Mouse (Mus musculus) retina, adult 2 months (tissue): ENCODE data around the gene Gm21188.
"Not testable (repeated sequence)": the region's sequence is repeated elsewhere in the genome, so short reads cannot be mapped to it uniquely, and the experiment has no call there.

Source experiments
- DNase-seq: peaks from one replicate; pipeline ENCODE4 v3.0.0-alpha.2; 2012; ENCODE audit warnings: low read depth, low spot score

Gene Gm21188

GRCm38 (mm10) chr13:120052085-120052484 lies at the start of gene Gm21188:
Gene Gm21188, minus strand, starts transcription at chr13:120052194.
- DNase-seq = not testable (repeated sequence)

- not testable (repeated sequence) for DNase-seq
These were observed 47.3 kb upstream of the Gm21188 start for GRCm38 (mm10) chr13:120099327-120099726.

- not testable (repeated sequence) for DNase-seq
These were observed 44.9 kb upstream of the Gm21188 start for GRCm38 (mm10) chr13:120096938-120097256.

GRCm38 (mm10) chr13:120096241-120096937 lies 44.4 kb upstream of the Gm21188 start:
- DNase-seq = not testable (repeated sequence)

GRCm38 (mm10) chr13:120092950-120093349 lies 41.0 kb upstream of the Gm21188 start:
- not testable (repeated sequence) for DNase-seq

DNA sequence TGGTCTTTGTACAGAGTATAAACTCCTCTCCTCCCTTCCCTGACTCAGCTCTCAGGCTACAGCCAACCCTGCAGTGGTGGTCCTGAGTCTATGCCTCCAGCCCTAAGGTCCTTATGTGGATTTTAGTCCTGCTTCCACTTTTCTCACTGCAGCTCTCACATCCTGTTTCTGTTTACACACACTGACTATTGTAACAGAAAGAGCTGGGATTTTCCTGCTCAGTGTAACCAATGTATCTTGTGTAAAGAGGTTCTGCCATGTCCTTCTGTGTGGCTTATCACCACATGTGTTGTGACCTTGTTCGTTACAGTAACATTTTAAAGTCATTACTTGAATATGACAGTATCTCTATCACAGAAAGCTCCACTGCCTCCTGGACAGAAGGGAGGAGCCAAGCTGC lies 27.6 kb upstream of the Gm21188 start:
- DNase-seq = not testable (repeated sequence)

DNA sequence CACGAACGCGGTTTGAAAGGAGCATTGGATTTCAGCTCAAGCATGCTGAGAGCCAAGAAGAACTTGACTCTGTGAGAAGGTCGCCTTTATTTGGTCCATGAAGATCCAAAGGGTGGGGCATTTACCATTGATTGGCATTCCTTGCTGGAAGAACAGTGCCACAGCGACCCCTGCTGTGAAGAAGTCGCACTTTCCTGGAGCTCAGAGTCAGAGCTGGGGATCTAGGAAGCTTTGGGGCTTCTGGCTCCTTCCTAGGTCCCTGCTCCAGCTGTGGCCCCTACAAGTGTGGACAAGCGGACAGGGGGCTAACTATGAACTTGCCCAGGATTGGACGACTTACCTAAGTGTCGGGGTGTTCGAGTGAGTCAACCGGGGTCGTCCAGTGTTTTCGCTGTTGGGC lies 18.9 kb upstream of the Gm21188 start:
- DNase-seq = not testable (repeated sequence)

DNA sequence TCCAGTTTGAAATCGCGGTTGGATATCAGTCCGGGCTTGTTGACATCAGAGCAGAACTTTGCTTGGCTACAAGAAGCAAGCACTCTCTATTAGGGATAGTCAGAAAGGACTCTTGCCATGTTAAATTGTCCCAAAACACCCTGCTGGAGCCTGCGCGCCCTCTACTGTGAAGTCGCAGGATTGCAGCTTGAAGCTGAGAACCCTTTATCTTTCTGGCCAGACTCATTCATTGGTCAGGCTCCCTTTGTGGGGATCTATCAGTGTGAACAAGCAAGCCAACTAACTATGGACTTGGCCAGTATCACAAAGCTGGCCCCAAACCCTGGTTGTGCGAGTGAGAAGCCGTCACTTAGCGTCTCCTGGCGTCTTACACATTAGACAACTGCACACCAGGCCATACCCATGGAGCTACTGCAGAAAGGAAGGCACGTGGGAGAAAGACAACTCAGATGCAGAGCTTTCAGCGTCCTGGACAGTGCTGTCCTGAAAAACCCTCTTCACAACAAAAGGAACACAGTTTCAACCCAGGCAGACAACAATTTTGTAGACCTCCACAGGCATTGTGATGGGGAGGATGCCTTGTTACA lies 18.1 kb upstream of the Gm21188 start:
- not testable (repeated sequence) for DNase-seq

GRCm38 (mm10) chr13:120063439-120064089 lies 11.6 kb upstream of the Gm21188 start:
- DNase-seq = not testable (repeated sequence)

DNA sequence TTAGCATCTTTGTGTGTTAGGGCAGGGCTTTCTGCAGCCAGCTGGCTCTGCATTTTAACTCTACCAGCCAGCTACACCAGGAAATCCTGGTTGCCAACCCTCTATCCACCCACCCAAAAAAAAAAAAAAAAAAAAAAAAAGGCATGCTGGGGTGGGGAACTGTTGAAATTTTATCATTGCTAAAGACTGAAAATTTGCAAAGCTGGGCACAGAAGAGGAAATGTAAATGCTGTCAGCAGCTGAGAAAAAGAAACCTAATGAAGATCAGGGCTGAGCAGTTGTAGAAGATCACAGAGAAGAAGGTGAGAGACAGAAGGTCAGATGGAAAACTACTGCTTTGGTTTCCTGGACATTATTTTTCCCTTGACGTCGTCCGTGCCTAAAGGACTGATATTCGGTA lies 10.9 kb upstream of the Gm21188 start:
- DNase-seq = not testable (repeated sequence)

DNA sequence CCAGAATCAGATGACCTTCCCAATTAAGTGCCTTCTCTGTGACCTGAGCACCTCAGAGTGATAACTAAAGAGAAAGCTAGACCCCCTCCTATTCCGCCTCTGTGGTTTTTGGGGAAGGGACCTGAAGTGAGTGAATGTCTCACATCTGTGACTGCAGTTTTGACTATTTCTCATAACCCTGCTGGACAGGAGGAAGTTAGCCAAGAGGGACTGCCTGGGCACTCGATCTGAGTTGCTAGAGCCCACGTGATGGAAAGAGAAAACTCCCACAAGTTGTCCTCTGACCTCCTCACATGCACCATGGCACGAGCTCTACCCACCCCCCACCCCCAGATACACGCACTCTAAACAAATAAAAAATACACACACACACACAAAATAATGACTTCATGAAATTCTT lies 3.4 kb downstream of the Gm21188 start:
- DNase-seq = not testable (repeated sequence)

GRCm38 (mm10) chr13:120048186-120048585 lies 3.8 kb downstream of the Gm21188 start:
- not testable (repeated sequence) for DNase-seq

DNA sequence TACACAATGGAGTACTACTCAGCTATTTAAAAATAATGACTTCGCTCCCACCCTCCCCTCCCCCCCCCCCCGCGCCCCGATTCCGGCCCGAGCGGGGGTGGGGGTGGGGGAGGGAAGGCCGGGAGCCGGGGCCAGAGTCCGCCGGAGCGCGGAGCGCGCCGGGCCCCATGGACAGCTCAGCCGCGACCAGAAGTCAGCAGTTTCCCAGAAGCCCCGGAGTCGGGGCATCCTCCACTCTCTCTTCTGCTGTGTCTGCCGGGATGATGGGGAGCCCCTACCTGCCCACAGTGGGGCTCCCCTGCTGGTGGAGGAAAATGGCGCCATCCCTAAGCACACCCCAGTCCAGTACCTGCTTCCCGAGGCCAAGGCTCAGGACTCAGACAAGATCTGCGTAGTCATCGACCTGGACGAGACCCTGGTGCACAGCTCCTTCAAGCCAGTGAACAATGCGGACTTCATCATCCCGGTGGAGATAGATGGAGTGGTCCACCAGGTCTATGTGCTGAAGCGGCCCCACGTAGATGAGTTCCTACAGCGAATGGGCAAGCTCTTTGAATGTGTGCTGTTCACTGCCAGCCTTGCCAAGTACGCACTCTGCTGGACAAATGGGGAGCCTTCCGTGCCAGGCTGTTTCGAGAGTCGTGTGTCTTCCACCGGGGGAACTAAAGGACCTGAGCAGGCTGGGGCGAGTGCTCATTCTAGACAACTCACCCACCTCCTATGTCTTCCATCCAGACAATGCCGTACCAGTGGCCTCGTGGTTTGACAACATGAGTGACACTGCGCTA lies 5.4 kb downstream of the Gm21188 start:
- DNase-seq = not testable (repeated sequence)

GRCm38 (mm10) chr13:120041145-120041544 lies 10.8 kb downstream of the Gm21188 start:
- DNase-seq = not testable (repeated sequence)

DNA sequence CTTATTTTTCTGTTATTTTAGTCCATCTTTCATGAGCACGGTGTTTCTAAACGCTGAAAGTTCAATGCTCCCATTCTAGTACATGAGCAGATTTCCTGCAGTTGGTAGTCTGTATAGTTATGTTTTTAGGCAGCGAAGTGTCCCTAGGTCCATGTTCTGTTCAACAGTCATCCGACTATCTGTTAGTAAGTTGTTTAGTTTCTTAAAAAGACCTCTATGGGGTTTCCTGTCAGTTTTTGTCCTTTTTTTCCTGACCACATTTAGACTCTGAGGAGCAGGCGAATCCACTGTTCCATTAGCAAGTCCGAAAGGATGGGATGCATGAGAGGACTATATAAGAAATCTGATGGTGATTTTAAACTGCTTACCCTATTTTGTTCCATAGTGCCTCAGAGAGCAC lies 14.1 kb downstream of the Gm21188 start:
- not testable (repeated sequence) for DNase-seq

DNA sequence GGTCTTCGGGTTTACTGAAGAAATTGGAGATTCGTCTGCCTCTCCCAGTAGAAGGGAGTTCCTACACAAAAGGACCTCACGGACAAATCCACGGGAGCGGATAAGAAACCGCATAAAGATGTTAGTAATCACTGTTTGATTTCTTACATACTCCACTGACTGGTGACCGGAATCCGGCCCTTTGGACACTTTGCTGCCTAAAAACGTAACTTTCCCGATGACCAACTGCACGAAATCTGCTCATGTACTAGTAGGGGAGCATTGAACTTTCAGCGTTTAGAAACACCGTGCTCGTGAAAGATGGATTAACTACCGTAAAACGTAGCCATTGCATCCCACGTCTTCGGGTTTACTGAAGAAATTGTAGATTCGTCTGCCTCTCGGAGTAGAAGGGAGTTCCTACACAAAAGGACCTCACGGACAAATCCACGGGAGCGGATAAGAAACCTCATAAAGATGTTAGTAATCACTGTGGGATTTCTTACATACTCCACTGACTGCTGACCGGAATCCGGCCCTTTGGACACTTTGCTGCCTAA lies 15.3 kb downstream of the Gm21188 start:
- not testable (repeated sequence) for DNase-seq

- DNase-seq = not testable (repeated sequence)
These were observed 16.8 kb downstream of the Gm21188 start for GRCm38 (mm10) chr13:120035151-120035550.

DNA sequence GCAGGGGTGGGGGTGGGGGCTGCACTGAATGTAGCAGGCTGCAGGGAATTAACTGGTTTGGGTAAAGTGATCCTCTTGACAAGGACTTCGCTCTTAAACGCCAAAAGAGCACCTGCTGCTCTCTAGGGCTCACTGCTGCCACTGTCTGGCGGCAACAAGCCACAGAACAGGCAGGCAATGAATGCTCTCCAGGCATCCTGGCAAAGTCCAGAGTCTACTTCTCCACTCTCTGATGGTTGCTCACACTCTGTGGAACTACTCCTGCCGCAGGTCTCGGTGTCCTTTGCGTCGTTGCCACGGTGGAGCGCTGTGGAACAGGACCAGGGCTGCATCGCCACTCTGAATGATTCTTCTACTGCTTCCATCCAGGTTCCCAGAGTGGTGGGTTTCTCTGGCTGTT lies 17.4 kb downstream of the Gm21188 start:
- DNase-seq = not testable (repeated sequence)

GRCm38 (mm10) chr13:120033516-120034190 lies 18.3 kb downstream of the Gm21188 start:
- not testable (repeated sequence) for DNase-seq

DNA sequence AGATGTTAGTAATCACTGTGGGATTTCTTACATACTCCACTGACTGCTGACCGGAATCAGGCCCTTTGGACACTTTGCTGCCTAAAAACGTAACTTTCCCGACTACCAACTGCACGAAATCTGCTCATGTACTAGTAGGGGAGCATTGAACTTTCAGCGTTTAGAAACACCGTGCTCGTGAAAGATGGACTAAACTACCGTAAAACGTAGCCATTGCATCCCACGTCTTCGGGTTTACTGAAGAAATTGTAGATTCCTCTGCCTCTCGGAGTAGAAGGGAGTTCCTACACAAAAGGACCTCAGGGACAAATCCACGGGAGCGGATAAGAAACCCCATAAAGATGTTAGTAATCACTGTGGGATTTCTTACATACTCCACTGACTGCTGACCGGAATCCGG lies 20.3 kb downstream of the Gm21188 start:
- not testable (repeated sequence) for DNase-seq

DNA sequence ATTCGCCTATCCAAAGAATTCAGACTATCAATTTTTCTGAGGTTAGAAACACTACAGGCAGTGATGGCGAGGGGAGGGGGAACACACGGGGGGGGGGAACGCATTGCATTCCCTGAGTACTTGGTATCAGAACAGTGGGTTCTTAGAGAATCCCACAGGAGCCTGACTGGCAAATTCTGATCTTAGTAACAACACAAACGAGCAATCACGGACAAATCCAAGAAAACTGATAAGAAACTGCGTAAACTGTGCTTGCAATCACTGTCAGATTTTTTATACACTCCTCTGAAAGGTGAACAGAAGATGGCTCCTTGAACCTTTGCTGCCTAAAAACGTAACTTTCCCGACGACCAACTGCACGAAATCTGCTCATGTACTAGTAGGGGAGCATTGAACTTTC lies 24.6 kb downstream of the Gm21188 start:
- DNase-seq = not testable (repeated sequence)
